Mouse (Mus musculus): ENCODE results near the gene Tmcc2. TPM values are rescaled to one million over a fixed set of nuclear protein-coding genes. Genes with fewer than 3 reads are reported as not detected.

Tmcc2 gene
- total and polyA plus RNA-seq, 3 experiments: 4.1 to 7.2 TPM; not detected in 1

- no peak for TF ChIP-seq ETS1 (IDR thresholded peaks at IDR 0.05; ENCODE audit: low read depth, low read length)
- no peak for TF ChIP-seq RCOR1 (IDR thresholded peaks at IDR 0.05; ENCODE audit: low read depth, low read length)
- TF ChIP-seq GATA1 (IDR thresholded peaks at IDR 0.05; ENCODE audit: low read depth, low read length): no peak
- TF ChIP-seq CHD1 (IDR thresholded peaks at IDR 0.05; ENCODE audit: low read depth, low read length): no peak
- no peak for TF ChIP-seq KAT2A (conservative IDR thresholded peaks at IDR 0.05; ENCODE audit: low read depth, low read length)
- TF ChIP-seq MYB (IDR thresholded peaks at IDR 0.05; ENCODE audit: low read depth, low read length): no peak
- TF ChIP-seq POLR2AphosphoS2 (IDR thresholded peaks at IDR 0.05; ENCODE audit: low read length): no peak
- no peaks in the 10 kb centered on the region for H3K79me2 ChIP-seq (ENCODE audit: control insufficient read depth, insufficient read depth, low read length, poor library complexity)
- DNase-seq (ENCODE audit: low read depth, low spot score): no peak
- no peak overlapping the region for H3K27ac ChIP-seq (ENCODE audit: control insufficient read depth, low read depth, low read length)
- H3K36me3 ChIP-seq (ENCODE audit: control insufficient read depth in 1 of 2, insufficient read depth in 2 of 2, low read length in 2 of 2): peaks cover 0 to 11% of the 10 kb centered on the region in 2 experiments; a peak in 2 of 4 replicates
- no peaks in the 10 kb centered on the region for H3K9me3 ChIP-seq (replicated peaks; ENCODE audit: insufficient read depth, low read length)
- H3K27me3 ChIP-seq (ENCODE audit: control insufficient read depth in 1 of 2, insufficient read depth in 2 of 2, low read length in 2 of 2): no peaks in the 10 kb centered on the region
- H3K4me3 ChIP-seq (ENCODE audit: control insufficient read depth in 1 of 2, insufficient read depth in 1 of 2, low read depth in 2 of 2, low read length in 2 of 2): no peak overlapping the region
- H3K4me1 ChIP-seq (ENCODE audit: control insufficient read depth in 1 of 2, insufficient read depth in 2 of 2, low read length in 2 of 2): peaks cover 15 to 18% of the 10 kb centered on the region in 2 experiments
- no peak overlapping the region for H3K9ac ChIP-seq (ENCODE audit: control insufficient read depth, low read depth, low read length, poor library complexity, severe bottlenecking)
These were observed 5.8 kb downstream of the Tmcc2 start for GRCm38 (mm10) chr1:132385266-132385665.

GRCm38 (mm10) chr1:132384001-132384554 is 7.0 kb downstream of the Tmcc2 start:
- H3K27ac ChIP-seq (ENCODE audit: control insufficient read depth, low read depth, low read length): no peak overlapping the region
- TF ChIP-seq TAL1 (IDR thresholded peaks at IDR 0.05; ENCODE audit: low read length): no peak
- TF ChIP-seq SIN3A (IDR thresholded peaks at IDR 0.05; ENCODE audit: low read length): no peak
- H3K79me2 ChIP-seq (ENCODE audit: control insufficient read depth, insufficient read depth, low read length, poor library complexity): no peaks in the 10 kb centered on the region
- H3K9ac ChIP-seq (ENCODE audit: control insufficient read depth, low read depth, low read length, poor library complexity, severe bottlenecking): no peak overlapping the region
- peaks cover 21% of the 10 kb centered on the region in 2 experiments for H3K4me1 ChIP-seq (ENCODE audit: control insufficient read depth in 1 of 2, insufficient read depth in 2 of 2, low read length in 2 of 2)
- no peaks in the 10 kb centered on the region for H3K27me3 ChIP-seq (ENCODE audit: control insufficient read depth in 1 of 2, insufficient read depth in 2 of 2, low read length in 2 of 2)
- no peak overlapping the region for H3K4me3 ChIP-seq (ENCODE audit: control insufficient read depth in 1 of 2, insufficient read depth in 1 of 2, low read depth in 2 of 2, low read length in 2 of 2)
- no peaks in the 10 kb centered on the region for H3K9me3 ChIP-seq (replicated peaks; ENCODE audit: insufficient read depth, low read length)
- DNase-seq (ENCODE audit: low read depth, low spot score): no peak
- peaks cover 0 to 13% of the 10 kb centered on the region in 2 experiments; a peak in 2 of 4 replicates for H3K36me3 ChIP-seq (ENCODE audit: control insufficient read depth in 1 of 2, insufficient read depth in 2 of 2, low read length in 2 of 2)

GRCm38 (mm10) chr1:132381929-132382328 is 9.2 kb downstream of the Tmcc2 start:
- peaks cover 21 to 28% of the 10 kb centered on the region in 2 experiments for H3K4me1 ChIP-seq (ENCODE audit: control insufficient read depth in 1 of 2, insufficient read depth in 2 of 2, low read length in 2 of 2)
- H3K27me3 ChIP-seq (ENCODE audit: control insufficient read depth in 1 of 2, insufficient read depth in 2 of 2, low read length in 2 of 2): no peaks in the 10 kb centered on the region
- TF ChIP-seq MYB (IDR thresholded peaks at IDR 0.05; ENCODE audit: low read depth, low read length) (peak; percentile 95), CTCF (IDR thresholded peaks at IDR 0.05 in 2 of 3, conservative IDR thresholded peaks at IDR 0.05 in 1 of 3; ENCODE audit: control insufficient read depth in 1 of 3, insufficient read depth in 1 of 3, low read depth in 2 of 3, low read length in 3 of 3, poor library complexity in 1 of 3, severe bottlenecking in 1 of 3) (no peak; a peak in 1 of 6 replicates), MAFK (IDR thresholded peaks at IDR 0.05; ENCODE audit: borderline replicate concordance, low read depth, low read length) (no peak), TAL1 (IDR thresholded peaks at IDR 0.05; ENCODE audit: low read length) (peak; percentile 37), GATA1 (IDR thresholded peaks at IDR 0.05; ENCODE audit: low read depth, low read length) (peak; percentile 58; the same call in 1 of the 2 replicates), EP300 (IDR thresholded peaks at IDR 0.05; ENCODE audit: low read depth in 1 of 2, low read length in 2 of 2) (peak; percentile 69 to 88), ZKSCAN1 (IDR thresholded peaks at IDR 0.05; ENCODE audit: low read depth, low read length) (no peak), MAX (IDR thresholded peaks at IDR 0.05; ENCODE audit: low read length) (0 out of 2 replicates have a peak, but pooled peaks have one; percentile 4), MYC (IDR thresholded peaks at IDR 0.05; ENCODE audit: low read depth, low read length) (0 out of 2 replicates have a peak, but pooled peaks have one; percentile 3), ZMIZ1 (IDR thresholded peaks at IDR 0.05; ENCODE audit: low read depth, low read length) (no peak; the same call in 1 of the 2 replicates), CHD2 (IDR thresholded peaks at IDR 0.05; ENCODE audit: low read length) (no peak), KAT2A (conservative IDR thresholded peaks at IDR 0.05; ENCODE audit: low read depth, low read length) (no peak), ETS1 (IDR thresholded peaks at IDR 0.05; ENCODE audit: low read depth, low read length) (peak; percentile 60; the same call in 1 of the 2 replicates), POLR2A (IDR thresholded peaks at IDR 0.05; ENCODE audit: control insufficient read depth in 1 of 2, insufficient read depth in 1 of 2, low read depth in 1 of 2, low read length in 2 of 2, poor library complexity in 1 of 2) (peak in 1 of 2 experiments; percentile 29; a peak in 1 of 4 replicates), USF1 (IDR thresholded peaks at IDR 0.05; ENCODE audit: low read depth, low read length) (no peak), NELFE (IDR thresholded peaks at IDR 0.05; ENCODE audit: low read depth, low read length) (no peak), BHLHE40 (IDR thresholded peaks at IDR 0.05; ENCODE audit: borderline replicate concordance, low read depth, low read length) (peak; percentile 78), ELF1 (IDR thresholded peaks at IDR 0.05; ENCODE audit: low read depth, low read length) (no peak), SMC3 (IDR thresholded peaks at IDR 0.05; ENCODE audit: low read depth, low read length) (no peak), RCOR1 (IDR thresholded peaks at IDR 0.05; ENCODE audit: low read depth, low read length) (0 out of 2 replicates have a peak, but pooled peaks have one; percentile 10), E2F4 (IDR thresholded peaks at IDR 0.05; ENCODE audit: borderline replicate concordance, low read depth, low read length) (no peak), TBP (IDR thresholded peaks at IDR 0.05; ENCODE audit: low read depth, low read length) (no peak)

More at GRCm38 (mm10) chr1:132381929-132382328, 9.2 kb downstream of the Tmcc2 start:
- Histone ChIP-seq H3K9me3 (replicated peaks; ENCODE audit: insufficient read depth, low read length) (no peaks in the 10 kb centered on the region), H3K4me3 (ENCODE audit: control insufficient read depth in 1 of 2, insufficient read depth in 1 of 2, low read depth in 2 of 2, low read length in 2 of 2) (peak overlapping the region; percentile 48 to 59), H3K79me2 (ENCODE audit: control insufficient read depth, insufficient read depth, low read length, poor library complexity) (no peaks in the 10 kb centered on the region), H3K9ac (ENCODE audit: control insufficient read depth, low read depth, low read length, poor library complexity, severe bottlenecking) (peak overlapping the region; percentile 71), H3K27ac (ENCODE audit: control insufficient read depth, low read depth, low read length) (peak overlapping the region; percentile 77), H3K36me3 (ENCODE audit: control insufficient read depth in 1 of 2, insufficient read depth in 2 of 2, low read length in 2 of 2) (peaks cover 0 to 16% of the 10 kb centered on the region in 2 experiments; a peak in 2 of 4 replicates)
- peak; percentile 86 for DNase-seq (ENCODE audit: low read depth, low spot score)

All from MEL (cell line).